Mouse (Mus musculus): ENCODE measurements around the gene H2-Eb1. TPM values are rescaled to one million over a fixed set of nuclear protein-coding genes. Genes with fewer than 3 reads are reported as not detected.

Gene H2-Eb1
- total RNA-seq (2021): 1 to 10 TPM; 2.8 to 3.7 TPM
- long read RNA-seq, experiment 1, partial matches to known transcripts: 0 of 5 reads
- long read RNA-seq, experiment 1, other reads (novel, unspliced or antisense): 0 of 5 reads
- long read RNA-seq, experiment 2, partial matches to known transcripts: 0 of 4 reads
- long read RNA-seq, experiment 2, other reads (novel, unspliced or antisense): 1 of 4 reads

DNA sequence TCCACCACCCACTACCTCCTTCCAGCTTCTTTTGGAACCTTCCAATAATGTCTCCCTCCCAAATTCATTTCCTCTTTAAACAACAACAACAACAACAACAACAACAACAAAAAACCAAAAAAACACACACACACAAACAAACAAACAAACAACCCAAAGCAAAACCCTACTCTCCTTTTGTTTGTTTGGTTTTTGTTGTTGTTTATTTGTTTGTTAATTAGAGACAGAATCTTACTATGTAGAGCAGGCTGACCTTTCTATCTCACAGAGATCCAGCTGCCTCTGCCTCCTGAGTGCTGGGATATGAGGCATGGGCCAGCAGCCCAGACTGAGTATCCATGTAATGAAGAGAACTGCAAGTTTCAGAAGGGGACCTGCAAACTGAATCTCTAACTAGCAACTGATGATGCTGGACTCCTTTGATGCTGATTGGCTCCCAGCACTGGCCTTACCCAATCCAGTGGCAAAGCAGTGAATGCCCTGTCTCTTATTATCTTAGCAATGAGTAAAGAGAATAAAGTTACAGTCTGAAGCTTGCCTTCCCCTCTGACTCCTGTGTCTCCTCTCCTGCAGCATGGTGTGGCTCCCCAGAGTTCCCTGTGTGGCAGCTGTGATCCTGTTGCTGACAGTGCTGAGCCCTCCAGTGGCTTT is at the start of gene H2-Eb1:
H2-Eb1 (plus strand) TSS at position 488 of the 651 bp plus-strand sequence.
- intact Hi-C loops (cut with DNase I; ENCODE audit: low total_unique reads): no loop called here

DNA sequence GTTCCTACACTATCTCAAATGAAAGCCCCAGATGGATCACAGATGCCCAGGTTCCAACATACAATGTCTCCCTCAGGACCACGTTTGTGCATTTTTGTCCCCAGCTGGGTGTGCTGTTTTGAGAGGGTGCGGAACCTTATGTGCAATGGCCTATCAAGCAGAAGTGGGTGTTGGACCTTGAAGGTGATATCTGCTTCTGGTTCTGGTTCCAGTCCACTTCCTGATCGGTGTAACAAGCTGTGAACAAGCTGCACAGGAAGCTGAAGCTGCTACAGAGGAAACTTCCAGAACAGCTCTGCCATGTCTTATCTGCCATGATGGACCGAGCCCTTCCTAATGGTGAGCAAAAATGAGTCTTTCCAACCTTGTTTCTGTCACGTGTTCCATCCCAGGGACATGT is 49.2 kb upstream of the H2-Eb1 start:
- no peak for DNase-seq
- intact Hi-C loops (cut with DNase I; ENCODE audit: low total_unique reads): no loop called here

More for the DNA sequence above, at the start of gene H2-Eb1:
- peak; percentile 64 for DNase-seq

DNA sequence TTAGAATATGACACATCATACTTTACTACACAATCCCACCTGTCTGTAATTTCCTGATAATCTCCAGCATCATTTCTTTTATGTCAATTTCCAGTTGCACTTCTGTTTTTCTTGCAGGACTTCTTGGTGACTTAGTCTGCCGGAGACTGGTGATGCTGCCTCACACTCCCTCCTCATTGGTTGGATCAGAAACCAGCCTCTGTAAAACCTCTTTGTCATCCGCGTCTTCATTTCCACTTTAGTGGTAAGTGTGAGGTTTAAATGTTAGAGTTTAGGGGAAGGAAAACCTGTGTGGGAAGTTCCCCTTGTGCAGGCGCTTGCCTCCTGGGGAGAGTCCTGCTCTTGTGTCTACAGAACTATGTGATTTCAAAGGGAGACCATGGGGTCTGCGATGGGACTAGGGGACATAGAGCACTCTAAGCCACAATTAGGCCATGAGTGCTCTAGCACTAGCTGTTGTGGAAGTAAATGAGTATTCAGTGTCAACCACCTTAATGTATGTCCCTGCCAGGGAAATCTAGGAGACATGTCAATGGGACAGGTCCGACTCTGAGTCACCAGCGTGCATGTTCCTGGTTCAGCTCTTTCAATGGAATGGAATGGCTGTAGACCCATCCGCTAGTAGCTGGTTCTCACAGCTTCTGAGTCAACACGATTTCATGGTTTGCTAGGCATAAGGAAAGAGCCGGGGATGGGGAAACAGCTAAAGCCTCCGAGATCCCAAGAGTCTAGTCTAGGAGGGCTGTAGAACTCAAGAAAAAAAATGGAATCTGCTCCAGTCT is 47.9 kb upstream of the H2-Eb1 start, which contains the start of gene H2-Ab1:
H2-Ab1 (plus strand) TSS at position 96 of the 782 bp plus-strand sequence.
- DNase-seq: peak; percentile 55
- intact Hi-C loops (cut with DNase I; ENCODE audit: low total_unique reads): no loop called here

DNA sequence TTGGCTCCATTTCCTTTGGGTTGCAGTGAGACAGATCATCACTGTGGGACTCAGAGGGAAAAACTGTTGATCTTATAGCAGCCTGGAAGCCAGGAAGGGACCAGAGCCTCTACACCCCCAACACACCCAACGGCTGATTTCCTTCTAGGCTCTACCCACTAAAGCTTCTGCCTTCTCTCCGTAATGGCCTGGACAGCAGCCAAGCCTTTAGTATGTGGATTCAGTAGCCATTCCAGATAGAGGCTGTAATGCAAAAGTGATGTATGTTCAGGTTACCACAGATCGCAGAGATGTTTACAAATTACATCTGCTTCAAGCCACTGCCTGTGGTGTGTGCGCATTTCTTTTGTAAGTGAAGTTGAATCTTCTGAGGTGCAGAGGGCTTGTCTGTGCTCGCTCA is 45.1 kb upstream of the H2-Eb1 start:
- no peak for DNase-seq
- intact Hi-C loops (cut with DNase I; ENCODE audit: low total_unique reads): no loop called here

DNA sequence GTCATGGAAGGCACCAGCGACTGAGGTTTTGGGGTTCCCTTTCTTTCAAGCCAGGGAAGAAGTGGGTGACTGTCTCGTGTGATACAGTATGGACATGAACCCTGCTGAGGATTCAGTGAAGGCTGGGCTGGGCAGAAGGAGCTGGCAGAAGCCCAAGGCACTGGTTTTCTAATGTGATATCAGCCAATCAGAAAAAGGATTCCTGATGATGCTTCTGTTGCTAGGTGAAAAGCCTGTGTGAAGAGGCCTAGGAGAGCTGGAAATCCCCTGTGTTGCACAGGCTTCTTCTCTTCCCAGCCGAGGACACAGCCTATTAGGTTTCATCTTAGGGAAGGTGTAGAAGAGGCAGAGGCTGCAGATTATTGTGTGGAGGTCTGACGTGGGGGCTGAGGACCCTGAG is 44.2 kb upstream of the H2-Eb1 start:
- intact Hi-C loops (cut with DNase I; ENCODE audit: low total_unique reads): no loop called here

DNA sequence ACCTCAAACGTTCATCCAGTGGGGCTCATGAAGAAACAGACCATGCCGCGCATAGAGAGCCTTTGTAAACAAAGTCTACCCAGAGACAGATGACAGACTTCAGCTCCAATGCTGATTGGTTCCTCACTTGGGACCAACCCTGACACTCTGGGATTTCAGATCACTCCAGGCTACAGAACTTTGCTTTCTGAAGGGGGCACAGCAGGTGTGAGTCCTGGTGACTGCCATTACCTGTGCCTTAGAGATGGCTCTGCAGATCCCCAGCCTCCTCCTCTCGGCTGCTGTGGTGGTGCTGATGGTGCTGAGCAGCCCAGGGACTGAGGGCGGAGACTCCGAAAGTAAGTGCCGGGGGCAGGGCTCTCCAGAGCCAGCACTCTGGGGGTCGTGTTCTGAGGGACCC is 42.6 kb upstream of the H2-Eb1 start:
- DNase-seq: no peak
- intact Hi-C loops (cut with DNase I; ENCODE audit: low total_unique reads): no loop called here

More for the DNA sequence above, 44.2 kb upstream of the H2-Eb1 start:
- peak; percentile 64 for DNase-seq

DNA sequence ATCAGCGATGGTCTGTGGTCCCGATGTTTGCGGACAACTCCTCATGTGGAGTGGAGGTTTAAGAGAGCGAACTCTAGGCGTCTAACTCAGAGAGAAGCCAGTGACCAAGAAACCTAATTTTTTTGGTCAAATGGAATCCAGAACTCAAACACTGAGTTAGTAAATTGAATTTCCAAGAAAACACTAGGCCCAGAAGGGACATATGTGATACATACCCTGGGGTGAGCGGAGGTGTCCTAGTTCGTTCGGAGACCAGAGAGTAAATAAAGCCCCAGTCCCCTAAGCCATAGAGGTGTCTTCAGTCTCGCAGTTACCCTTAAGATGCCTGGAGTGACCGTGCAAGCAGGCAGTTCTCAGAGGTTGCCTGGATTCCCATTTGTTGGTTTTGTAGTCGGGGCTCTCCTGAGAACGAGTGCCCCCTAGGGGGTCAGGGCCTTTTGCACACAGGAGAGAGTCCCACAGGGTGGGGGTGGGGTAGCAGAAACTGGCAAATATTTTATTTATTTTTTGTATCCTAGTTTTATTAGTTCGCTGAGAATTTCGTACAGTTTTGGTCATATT is 41.8 kb upstream of the H2-Eb1 start:
- DNase-seq: no peak
- intact Hi-C loops (cut with DNase I; ENCODE audit: low total_unique reads): no loop called here

DNA sequence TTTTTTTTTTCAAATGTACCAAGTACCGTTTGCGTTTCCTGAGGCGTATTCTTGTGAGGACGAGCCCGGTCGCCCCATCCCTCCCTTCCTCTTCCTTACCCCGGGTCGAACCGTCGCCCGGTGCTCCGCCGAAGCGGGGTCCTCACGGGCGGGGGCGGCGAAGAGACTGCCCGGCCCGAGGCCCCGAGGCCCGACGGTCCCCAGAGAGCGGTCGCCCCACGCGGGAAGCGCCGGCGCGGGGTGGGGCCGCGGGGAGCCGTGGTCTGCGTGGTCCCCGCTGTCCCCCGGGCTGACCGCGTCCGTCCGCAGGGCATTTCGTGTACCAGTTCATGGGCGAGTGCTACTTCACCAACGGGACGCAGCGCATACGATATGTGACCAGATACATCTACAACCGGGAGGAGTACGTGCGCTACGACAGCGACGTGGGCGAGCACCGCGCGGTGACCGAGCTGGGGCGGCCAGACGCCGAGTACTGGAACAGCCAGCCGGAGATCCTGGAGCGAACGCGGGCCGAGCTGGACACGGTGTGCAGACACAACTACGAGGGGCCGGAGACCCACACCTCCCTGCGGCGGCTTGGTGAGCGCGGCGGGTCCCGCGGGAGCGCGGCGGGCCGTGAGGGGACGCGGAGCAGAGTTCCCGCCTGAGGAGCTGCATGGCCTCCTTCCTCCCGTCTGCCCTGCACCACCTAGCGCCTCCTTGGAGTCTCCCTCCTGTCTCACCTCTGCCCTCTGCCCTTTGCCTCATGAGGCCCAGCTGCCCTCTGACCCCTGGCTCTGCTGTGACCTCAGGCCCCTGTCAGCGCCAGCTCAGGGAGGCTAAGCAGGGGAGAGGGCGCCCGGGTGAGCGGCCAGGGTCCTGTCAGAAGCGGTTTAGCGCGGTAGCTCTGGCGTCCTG is 41.0 kb upstream of the H2-Eb1 start:
- intact Hi-C loops (cut with DNase I; ENCODE audit: low total_unique reads): no loop called here

DNA sequence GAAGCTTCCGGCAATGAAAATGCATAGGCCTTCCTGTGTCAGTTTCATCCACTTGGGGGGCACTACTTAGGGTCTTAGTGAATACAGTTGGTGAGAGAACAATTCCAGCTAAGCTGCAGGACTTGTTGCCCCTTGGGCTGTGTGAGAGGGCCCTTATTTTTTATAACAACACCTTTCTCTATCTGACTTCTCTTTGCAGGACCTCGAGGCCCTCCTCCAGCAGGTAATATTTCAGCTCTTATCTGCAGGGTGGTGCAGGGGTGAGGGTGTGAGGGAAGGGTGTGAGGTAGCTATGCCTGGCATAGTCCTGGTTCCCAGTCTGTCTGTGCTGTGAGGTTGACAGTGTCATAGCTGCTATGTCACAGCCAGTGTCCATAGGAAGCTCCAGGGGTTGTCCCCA is 37.4 kb upstream of the H2-Eb1 start:
- DNase-seq: no peak
- intact Hi-C loops (cut with DNase I; ENCODE audit: low total_unique reads): no loop called here

More for the DNA sequence above, 41.0 kb upstream of the H2-Eb1 start:
- no peak for DNase-seq

DNA sequence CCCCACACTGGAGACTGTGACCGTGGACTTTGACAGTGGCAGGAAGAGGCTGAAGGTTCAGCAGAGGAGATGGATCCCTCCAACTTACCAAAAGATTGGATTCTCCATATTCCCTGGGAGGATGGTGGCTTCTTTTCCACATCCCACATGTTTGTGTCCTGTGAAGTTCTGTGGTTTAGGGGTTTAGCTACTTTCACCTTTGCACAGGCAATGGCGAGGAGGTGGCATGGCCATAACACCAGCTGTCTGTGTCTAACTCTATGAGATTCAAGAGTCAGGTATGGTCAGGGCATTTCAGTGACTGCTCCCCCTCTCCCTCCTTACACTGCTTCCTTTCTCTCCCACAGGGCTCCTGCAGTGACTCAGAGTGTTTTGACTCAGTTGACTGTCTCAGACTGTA is 36.9 kb upstream of the H2-Eb1 start:
- no peak for DNase-seq
- intact Hi-C loops (cut with DNase I; ENCODE audit: low total_unique reads): no loop called here

DNA sequence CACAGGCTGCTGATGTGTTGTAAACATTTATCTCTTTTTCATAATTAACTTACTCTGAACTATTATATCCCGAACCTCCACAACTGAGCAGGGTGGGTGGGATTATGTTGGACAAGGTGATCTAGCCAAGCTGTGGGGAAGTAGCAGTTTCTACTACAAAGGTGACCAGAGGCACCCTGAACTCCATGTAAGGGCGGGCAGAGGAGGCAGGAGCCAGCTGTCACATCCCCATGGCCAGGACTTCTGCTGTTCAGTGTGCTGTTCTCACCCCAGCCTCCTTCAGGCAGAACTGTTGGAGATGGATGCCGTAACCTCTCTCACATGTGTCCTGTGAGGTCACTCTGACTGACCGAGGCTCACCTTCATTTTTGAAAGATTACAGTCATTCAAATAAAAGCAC is 35.9 kb upstream of the H2-Eb1 start:
- intact Hi-C loops (cut with DNase I; ENCODE audit: low total_unique reads): no loop called here
- no peak for DNase-seq

DNA sequence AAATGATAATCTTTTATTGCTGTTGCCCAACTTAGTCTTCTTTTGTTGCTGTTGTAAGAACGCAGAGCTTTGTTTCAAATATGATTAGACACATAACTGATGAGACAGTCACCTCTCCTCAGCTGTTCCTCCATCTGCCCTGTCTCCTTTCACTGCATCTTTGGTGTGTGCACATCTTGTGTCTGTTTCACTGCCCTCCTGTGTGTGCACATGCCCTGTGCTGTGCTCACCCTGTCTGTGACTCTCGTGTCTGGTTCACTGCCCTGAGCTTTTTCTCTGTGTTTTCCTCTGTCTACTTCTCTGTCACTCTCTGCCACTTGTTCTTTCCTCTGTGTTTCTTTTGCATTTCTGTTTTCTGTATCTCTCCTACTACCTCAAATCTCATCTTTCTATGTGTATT is 35.4 kb upstream of the H2-Eb1 start:
- no peak for DNase-seq
- intact Hi-C loops (cut with DNase I; ENCODE audit: low total_unique reads): no loop called here

DNA sequence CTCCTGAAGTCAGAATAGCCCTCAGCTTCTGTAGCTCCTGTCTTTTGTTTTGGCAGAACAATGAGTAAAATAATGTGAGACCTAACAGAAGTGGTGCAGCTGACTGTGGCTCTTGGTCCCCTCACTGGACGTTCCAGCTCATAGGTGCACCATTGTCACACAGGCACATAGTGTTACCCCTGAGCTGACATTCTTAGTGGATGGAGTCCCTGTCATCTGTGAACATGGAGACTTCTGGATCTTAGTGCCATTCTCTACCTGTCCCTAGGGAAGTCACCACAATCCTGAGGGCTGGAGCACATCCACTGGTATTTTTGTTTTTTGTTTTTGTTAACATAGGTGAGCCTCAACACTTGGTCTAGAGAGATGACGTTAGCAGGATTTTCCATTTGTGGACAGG is 34.7 kb upstream of the H2-Eb1 start:
- intact Hi-C loops (cut with DNase I; ENCODE audit: low total_unique reads): no loop called here

DNA sequence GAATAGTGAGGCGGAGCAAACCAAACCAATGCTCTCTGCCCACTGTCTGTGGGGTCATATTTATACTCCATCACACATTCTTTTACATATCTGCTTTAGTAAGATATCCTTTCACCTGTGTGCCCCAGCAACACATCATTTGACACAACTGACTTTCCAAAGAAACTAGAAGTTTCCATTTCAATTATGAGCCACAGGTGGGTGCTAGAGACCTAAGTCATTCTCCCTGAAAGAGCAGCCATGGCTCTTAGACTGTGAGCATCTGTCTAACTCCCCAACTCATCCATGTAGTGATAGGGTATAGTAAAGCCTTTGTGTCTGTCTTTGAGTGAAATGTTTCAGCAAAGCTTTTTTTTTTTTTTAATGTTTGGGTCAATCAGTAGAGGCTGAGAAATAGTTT is 33.6 kb upstream of the H2-Eb1 start:
- no peak for DNase-seq
- intact Hi-C loops (cut with DNase I; ENCODE audit: low total_unique reads): no loop called here

More for the DNA sequence above, 34.7 kb upstream of the H2-Eb1 start:
- no peak for DNase-seq

DNA sequence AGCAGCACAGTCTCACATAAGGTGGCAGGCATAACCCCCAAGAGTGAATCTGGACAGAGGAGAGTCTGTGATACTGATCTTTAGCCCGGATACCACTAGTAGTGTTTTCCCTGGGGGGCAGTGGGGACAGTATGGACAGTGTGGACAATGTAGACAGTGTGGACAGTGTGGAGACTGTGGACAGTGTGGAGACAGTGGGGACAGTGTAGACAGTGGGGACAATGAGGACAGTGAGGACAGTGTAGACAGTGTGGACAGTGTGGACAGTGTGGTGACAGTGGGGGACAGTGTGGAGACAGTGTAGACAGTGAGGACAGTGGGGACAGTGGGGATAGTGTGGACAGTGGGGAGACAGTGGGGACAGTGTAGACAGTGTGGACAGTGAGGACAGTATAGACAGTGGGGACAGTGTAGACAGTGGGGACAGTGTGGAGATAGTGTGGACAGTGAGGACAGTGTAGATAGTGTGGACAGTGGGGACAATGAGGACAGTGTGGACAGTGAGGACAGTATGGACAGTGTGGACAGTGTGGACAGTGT is 25.1 kb upstream of the H2-Eb1 start:
- intact Hi-C loops (cut with DNase I; ENCODE audit: low total_unique reads): no loop called here

DNA sequence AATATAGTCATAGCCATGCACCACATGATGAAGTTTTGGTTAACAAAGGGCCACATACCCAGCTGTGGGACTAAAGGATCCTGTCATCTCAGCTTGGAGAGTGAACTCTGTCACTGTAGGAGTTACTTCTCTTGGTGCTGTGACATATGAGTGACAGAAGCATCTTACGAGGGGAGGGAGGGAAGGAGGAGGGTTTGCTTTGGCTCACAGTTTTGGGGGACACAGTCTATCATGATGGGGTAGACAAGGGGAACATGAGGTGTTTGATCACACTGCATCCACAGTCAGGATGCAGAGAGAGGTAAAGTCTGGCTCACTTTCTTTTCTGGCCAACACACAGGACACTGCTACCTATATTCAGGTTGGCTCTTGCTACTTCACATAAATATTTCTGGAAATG is 23.8 kb upstream of the H2-Eb1 start:
- DNase-seq: no peak
- intact Hi-C loops (cut with DNase I; ENCODE audit: low total_unique reads): no loop called here

More for the DNA sequence above, 25.1 kb upstream of the H2-Eb1 start:
- no peak for DNase-seq

DNA sequence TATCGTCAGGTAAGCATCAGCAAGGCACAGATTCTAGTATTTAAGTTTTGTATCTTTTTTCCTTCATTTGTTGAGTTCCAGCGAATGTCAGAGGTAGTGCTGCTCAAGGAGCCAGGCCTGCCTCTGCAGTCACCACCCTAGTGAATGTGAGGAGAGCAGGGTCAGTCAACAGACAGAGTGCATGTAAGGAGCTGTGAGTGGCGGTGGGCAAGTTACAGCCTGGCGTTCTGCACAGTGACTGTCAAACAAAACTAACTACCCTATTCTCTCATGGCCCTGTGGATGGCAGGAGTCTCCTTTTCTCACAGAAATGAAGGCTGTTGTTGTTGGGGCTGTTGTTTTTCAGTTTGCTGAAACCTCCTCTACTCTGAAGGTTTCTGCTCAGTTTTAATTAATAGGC is 20.3 kb upstream of the H2-Eb1 start:
- intact Hi-C loops (cut with DNase I; ENCODE audit: low total_unique reads): no loop called here
- no peak for DNase-seq

DNA sequence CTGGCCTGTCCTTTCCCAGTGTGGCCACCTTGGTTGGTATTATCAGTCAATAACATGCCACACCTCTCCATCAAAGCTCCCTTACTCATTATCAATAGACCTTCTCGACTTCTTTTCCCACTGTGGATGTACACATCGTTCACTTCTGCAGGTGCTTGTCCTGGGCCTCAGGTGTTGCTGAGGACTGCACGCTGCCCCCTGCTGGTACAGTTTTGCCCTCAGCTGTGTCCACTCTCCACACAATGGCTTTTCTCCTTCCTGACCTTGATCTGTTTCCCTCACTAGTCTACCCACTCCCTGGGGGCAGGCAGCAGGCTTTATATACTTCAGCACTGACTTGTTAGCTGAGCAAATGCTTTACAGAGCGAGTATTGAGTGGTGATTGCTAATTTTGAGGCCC is 19.8 kb upstream of the H2-Eb1 start:
- intact Hi-C loops (cut with DNase I; ENCODE audit: low total_unique reads): no loop called here
- DNase-seq: no peak

DNA sequence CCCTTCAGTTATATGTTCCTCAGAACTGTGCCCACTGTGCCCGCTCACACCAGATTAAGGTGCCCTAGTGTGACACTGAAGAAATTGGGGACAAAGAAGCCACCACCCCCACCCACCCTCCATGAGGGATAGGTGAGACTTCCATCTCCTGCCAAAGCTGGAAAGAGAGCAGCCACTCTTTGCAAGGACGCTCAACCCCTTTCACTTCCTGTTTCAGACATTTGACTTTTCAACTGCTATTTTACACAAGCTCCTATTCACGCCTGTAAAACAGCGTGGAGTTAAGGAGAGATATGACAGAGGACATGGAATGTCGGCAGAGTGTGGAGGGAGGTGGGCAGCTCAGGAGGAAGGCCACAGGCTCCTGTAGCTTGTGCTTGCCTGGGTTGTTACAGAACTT is 19.2 kb upstream of the H2-Eb1 start:
- DNase-seq: no peak
- intact Hi-C loops (cut with DNase I; ENCODE audit: low total_unique reads): no loop called here
